Mouse (Mus musculus) ES-E14 (cell line): ENCODE data around the gene Rhox4d. TPM values are rescaled to one million over a fixed set of nuclear protein-coding genes. Genes with fewer than 3 reads are reported as not detected.
"Not testable (repeated sequence)": the region's sequence is repeated elsewhere in the genome, so short reads cannot be mapped to it uniquely, and the experiment has no call there.

Experiments used
- DNase-seq: peaks from one replicate; pipeline ENCODE4 v3.0.0-alpha.2; 2013; ENCODE audit warnings: low read depth, low spot score
- H3K27ac ChIP-seq: 2 replicates; pipeline ENCODE4 v1.5.1; 2012; ENCODE audit warnings: low read depth, mild to moderate bottlenecking, low read length, moderate library complexity, mixed read lengths; ENCODE audit not compliant: poor library complexity, insufficient read depth, severe bottlenecking
- H3K36me3 ChIP-seq: 2 replicates; pipeline ENCODE4 v1.6.1; 2012; ENCODE audit warnings: mild to moderate bottlenecking, low read length, moderate library complexity, mixed read lengths; ENCODE audit not compliant: control insufficient read depth, poor library complexity, insufficient read depth, severe bottlenecking
- H3K4me1 ChIP-seq, 2 experiments: fragments of 150-350 bp in 1 of 2; sonication (generic) in 1 of 2; 2 replicates each; pipeline ENCODE4 v1.6.1; 2012; ENCODE audit warnings: low read length in 2 of 2, mild to moderate bottlenecking in 1 of 2, mixed read lengths in 1 of 2; ENCODE audit not compliant: control insufficient read depth in 2 of 2, insufficient read depth in 2 of 2, poor library complexity in 1 of 2
- H3K4me3 ChIP-seq, 2 experiments: fragments of 150-350 bp in 1 of 2; sonication (generic) in 1 of 2; 2 replicates each; pipeline ENCODE4 v1.5.1; 2012; ENCODE audit warnings: low read length in 2 of 2, low read depth in 1 of 2, mild to moderate bottlenecking in 1 of 2, mixed read lengths in 1 of 2; ENCODE audit not compliant: insufficient read depth in 1 of 2, poor library complexity in 1 of 2, severe bottlenecking in 1 of 2
- H3K9ac ChIP-seq: 2 replicates; pipeline ENCODE4 v1.6.1; 2012; ENCODE audit warnings: low read depth, mild to moderate bottlenecking, low read length, mixed read lengths; ENCODE audit not compliant: poor library complexity, insufficient read depth, severe bottlenecking
- H3K9me3 ChIP-seq: fragments of 150-350 bp; sonication (generic); 2 replicates; pipeline ENCODE4 v1.6.1; 2012; ENCODE audit warnings: low read depth, mild to moderate bottlenecking, low read length; ENCODE audit not compliant: control insufficient read depth, insufficient read depth
- in situ Hi-C, 2 experiments: fragments of 600-800 bp; cut with MboI; formaldehyde crosslinking; loops; one replicate each; pipeline ENCODE4 v1.15.1; 2025; ENCODE audit warnings: low sequenced_read_pairs in 2 of 2, inconsistent platforms in 1 of 2; ENCODE audit not compliant: unreplicated experiment in 2 of 2
- total RNA-seq: library from RNA; depleted of rRNA; stranded (reverse); fragments of 300-350 nt; gene quantifications from 2 replicates; pipeline ENCODE4 v1.2.3, GENCODE M21; 2012; rRNA removed

Rhox4d gene
- total RNA-seq, result not detected in 2 replicates

- H3K27ac ChIP-seq, H3K36me3 ChIP-seq, in situ Hi-C loops, DNase-seq, H3K4me1 ChIP-seq, H3K9ac ChIP-seq, H3K9me3 ChIP-seq, H3K4me3 ChIP-seq: not testable (repeated sequence)
Measured at GRCm38 (mm10) chrX:37514059-37514458, at the start of gene Rhox4d. Rhox4d (plus strand) TSS chrX:37514359.

GRCm38 (mm10) chrX:37480037-37480436 is 34.1 kb upstream of the Rhox4d start, which contains the start of gene Rhox4c:
Rhox4c (plus strand) TSS chrX:37480337.
- DNase-seq, in situ Hi-C loops, H3K9me3 ChIP-seq, H3K4me1 ChIP-seq, H3K27ac ChIP-seq, H3K4me3 ChIP-seq, H3K9ac ChIP-seq, H3K36me3 ChIP-seq: not testable (repeated sequence)

- in situ Hi-C loops, DNase-seq, H3K4me1 ChIP-seq, H3K36me3 ChIP-seq, H3K27ac ChIP-seq, H3K9ac ChIP-seq, H3K4me3 ChIP-seq, H3K9me3 ChIP-seq: not testable (repeated sequence)
Measured at GRCm38 (mm10) chrX:37530152-37530551, 16.0 kb downstream of the Rhox4d start, which contains the start of gene Rhox2e. Rhox2e (plus strand) TSS chrX:37530452.

GRCm38 (mm10) chrX:37541719-37542118 is 27.6 kb downstream of the Rhox4d start, which contains the start of gene Rhox3e:
Rhox3e (plus strand) TSS chrX:37542019.
- H3K9me3 ChIP-seq, H3K9ac ChIP-seq, in situ Hi-C loops, H3K36me3 ChIP-seq, H3K27ac ChIP-seq, DNase-seq, H3K4me1 ChIP-seq, H3K4me3 ChIP-seq: not testable (repeated sequence)

- H3K9ac ChIP-seq, H3K27ac ChIP-seq, H3K36me3 ChIP-seq, H3K4me1 ChIP-seq, in situ Hi-C loops, DNase-seq, H3K4me3 ChIP-seq, H3K9me3 ChIP-seq: not testable (repeated sequence)
Measured at GRCm38 (mm10) chrX:37557112-37557511, 43.0 kb downstream of the Rhox4d start, which contains the start of gene Rhox4e. Rhox4e (plus strand) TSS chrX:37557412.

Other genes with a start within 250 kb of the Rhox4d start
- not detected in 2 replicates for gene Rhox4a, start 249.0 kb upstream of the Rhox4d start, total RNA-seq
- not detected in 2 replicates for gene Rhox3a2, start 134.3 kb upstream of the Rhox4d start, total RNA-seq
- gene Rhox4a2, start 123.5 kb upstream of the Rhox4d start, total RNA-seq, result 0.36 TPM in 1 of 2 replicates, not detected in the other
- gene Rhox2b, start 102.3 kb upstream of the Rhox4d start, total RNA-seq, result 0.69 and 2.1 TPM in 2 replicates
- 0.40 TPM in 1 of 2 replicates, not detected in the other for gene Rhox4b, start 81.9 kb upstream of the Rhox4d start, total RNA-seq
- 0.48 and 0.49 TPM in 2 replicates for gene Rhox2c, start 60.7 kb upstream of the Rhox4d start, total RNA-seq
- not detected in 2 replicates for gene Rhox3c, start 55.8 kb upstream of the Rhox4d start, total RNA-seq
- gene Rhox4c, start 34.0 kb upstream of the Rhox4d start, total RNA-seq, result 0.27 TPM in 1 of 2 replicates, not detected in the other
- 0.31 TPM in 1 of 2 replicates, not detected in the other for gene Rhox2d, start 20.9 kb upstream of the Rhox4d start, total RNA-seq
- not detected in 2 replicates for gene Rhox2e, start 16.1 kb downstream of the Rhox4d start, total RNA-seq
- gene Rhox3e, start 27.7 kb downstream of the Rhox4d start, total RNA-seq, result not detected in 2 replicates
- gene Rhox4e, start 43.1 kb downstream of the Rhox4d start, total RNA-seq, result 0.22 TPM in 1 of 2 replicates, not detected in the other
- gene Rhox2f, start 57.0 kb downstream of the Rhox4d start, total RNA-seq, result not detected in 2 replicates
- gene Rhox3f, start 66.6 kb downstream of the Rhox4d start, total RNA-seq, result not detected in 2 replicates
- gene Rhox4f, start 93.3 kb downstream of the Rhox4d start, total RNA-seq, result not detected in 2 replicates
- not detected in 2 replicates for gene Rhox3g, start 114.3 kb downstream of the Rhox4d start, total RNA-seq
- gene Rhox2g, start 129.1 kb downstream of the Rhox4d start, total RNA-seq, result 0.71 TPM in 1 of 2 replicates, not detected in the other
- gene Rhox4g, start 137.0 kb downstream of the Rhox4d start, total RNA-seq, result 0.11 TPM in 1 of 2 replicates, not detected in the other
- not detected in 2 replicates for gene Rhox3h, start 154.4 kb downstream of the Rhox4d start, total RNA-seq
- gene Rhox2h, start 158.9 kb downstream of the Rhox4d start, total RNA-seq, result not detected in 2 replicates